Mouse (Mus musculus) hindbrain, postnatal 0 days (tissue): Measurements from ENCODE around the gene Pwp2. TPM values are rescaled to one million over a fixed set of nuclear protein-coding genes. Genes with fewer than 3 reads are reported as not detected.

Source experiments
- ATAC-seq: fragments of 200-750 bp; cut with Nextera tagmentation; 2 replicates; pipeline ENCODE4 v1.8.0; 2017; ENCODE audit warnings: mild to moderate bottlenecking, moderate TSS enrichment, moderate library complexity
- DNase-seq: peaks from one replicate; pipeline ENCODE4 v3.0.0-alpha.2; 2015; ENCODE audit warnings: low spot score
- H3K27ac ChIP-seq: fragments of 300-500 bp; sonication (generic); 2 replicates; pipeline ENCODE4 v1.5.1; 2014; ENCODE audit warnings: mild to moderate bottlenecking
- H3K27me3 ChIP-seq: fragments of 300-500 bp; sonication (generic); 2 replicates; pipeline ENCODE4 v1.6.1; 2014; ENCODE audit warnings: low read length, mixed read lengths; ENCODE audit not compliant: insufficient read depth
- H3K36me3 ChIP-seq: fragments of 300-500 bp; sonication (generic); 2 replicates; pipeline ENCODE4 v1.6.1; 2014; ENCODE audit warnings: low read length, mixed read lengths; ENCODE audit not compliant: insufficient read depth
- H3K4me1 ChIP-seq: fragments of 300-500 bp; sonication (generic); 2 replicates; pipeline ENCODE4 v1.6.1; 2014; ENCODE audit warnings: antibody characterized with exemption, low read length, mixed read lengths; ENCODE audit not compliant: insufficient read depth
- H3K4me2 ChIP-seq: fragments of 300-500 bp; sonication (generic); 2 replicates; pipeline ENCODE4 v1.6.1; 2014; ENCODE audit warnings: low read depth, mild to moderate bottlenecking, low read length, moderate library complexity, mixed read lengths
- H3K4me3 ChIP-seq: fragments of 300-500 bp; sonication (generic); 2 replicates; pipeline ENCODE4 v1.5.1; 2014; ENCODE audit warnings: low read length
- H3K9ac ChIP-seq: fragments of 300-500 bp; sonication (generic); replicated peaks from 2 replicates; pipeline ENCODE4 v1.6.1; 2014; ENCODE audit warnings: mild to moderate bottlenecking, low read length, moderate library complexity, mixed read lengths
- H3K9me3 ChIP-seq: fragments of 300-500 bp; sonication (generic); 2 replicates; pipeline ENCODE4 v1.6.1; 2016; ENCODE audit warnings: low read length, mixed read lengths
- CTCF ChIP-seq: IDR thresholded peaks from 2 replicates; pipeline ENCODE4 v1.5.1; 2016; ENCODE audit warnings: antibody characterized with exemption, control low read depth, low read depth
- WGBS: fragments of 180-500 bp; shearing (Covaris S2); extraction: QIAGEN DNeasy Blood & Tissue Kit; methylation state at CpG from one replicate; pipeline ENCODE4 v1.1.7; 2014; 5-methylcytosine and 5-hydroxymethylcytosine counted together
- polyA plus RNA-seq: library from polyadenylated mRNA; unstranded; fragments of >200 nt; fragmentation: Nextera tagmentation; extraction: Ambion mirVana; gene quantifications from 2 replicates; pipeline ENCODE4 v1.2.1, GENCODE M21; 2015
- total RNA-seq: library from RNA; depleted of rRNA; stranded (reverse); fragments of >200 nt; gene quantifications from 2 replicates; pipeline ENCODE4 v1.2.3, GENCODE M21; 2014

Gene Pwp2
- total and polyA plus RNA-seq, 2 experiments from 2014 or later: 11.7 to 22.4 TPM

DNA sequence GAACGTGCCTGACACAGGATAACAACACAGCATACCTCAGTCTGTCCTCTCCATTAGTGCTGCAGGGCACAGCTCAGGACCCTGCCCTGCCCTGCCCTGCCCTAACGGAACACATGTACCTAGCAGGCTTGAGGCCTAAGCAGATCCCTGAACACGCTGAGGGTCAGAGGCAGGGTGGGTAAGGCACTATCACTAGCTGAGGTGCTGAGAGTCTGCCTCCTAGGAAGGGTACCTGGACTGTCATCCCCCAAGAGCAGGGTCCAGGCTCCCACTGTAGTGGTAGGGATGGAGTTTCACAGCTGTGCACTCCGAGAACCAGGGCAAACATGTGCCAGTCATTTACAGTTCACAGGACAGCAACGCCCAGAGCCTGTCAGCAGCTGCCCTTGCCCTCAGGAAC, 10.5 kb downstream of the Pwp2 start:
- H3K4me3 ChIP-seq: no peak overlapping the region
- WGBS: 89% methylated on average over 5 of the region's 5 CpGs
- H3K9ac ChIP-seq: no peak overlapping the region
- ATAC-seq (no peak), DNase-seq (no peak)
- H3K36me3 ChIP-seq: peaks cover 69% of the 10 kb centered on the region
- H3K9me3 ChIP-seq: no peaks in the 10 kb centered on the region
- 0 out of 2 replicates have a peak, but pooled peaks cover 4% of the 10 kb centered on the region for H3K4me1 ChIP-seq
- TF ChIP-seq CTCF: no peak
- no peak overlapping the region for H3K4me2 ChIP-seq
- H3K27me3 ChIP-seq: no peaks in the 10 kb centered on the region
- H3K27ac ChIP-seq: no peak overlapping the region

DNA sequence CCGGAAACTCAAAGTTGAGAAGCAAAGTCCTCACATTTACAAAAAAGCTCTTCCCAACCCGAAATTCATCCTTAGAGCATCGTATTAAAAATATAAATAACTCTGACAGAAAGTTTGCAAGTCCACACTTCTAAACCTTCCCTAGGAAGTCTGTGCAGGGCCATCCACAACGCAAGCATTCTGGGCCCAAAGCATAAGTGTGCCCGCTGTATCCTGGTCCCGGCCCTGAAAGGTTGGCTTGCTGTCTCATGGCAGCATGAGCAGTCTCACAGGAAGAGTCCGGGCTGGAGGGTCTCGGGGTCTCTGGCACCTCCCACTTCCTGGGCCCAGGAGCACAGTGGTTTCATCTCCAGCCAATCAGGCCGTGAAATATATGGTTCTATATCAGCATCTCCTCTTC, 13.4 kb downstream of the Pwp2 start:
- no peaks in the 10 kb centered on the region for H3K27me3 ChIP-seq
- H3K9me3 ChIP-seq: no peaks in the 10 kb centered on the region
- no peak overlapping the region for H3K27ac ChIP-seq
- 91% methylated on average over 9 of the region's 9 CpGs for WGBS
- H3K4me3 ChIP-seq: no peak overlapping the region
- H3K36me3 ChIP-seq: peaks cover 48% of the 10 kb centered on the region
- no peak overlapping the region for H3K9ac ChIP-seq
- DNase-seq (no peak), ATAC-seq (no peak)
- H3K4me1 ChIP-seq: peaks cover 13% of the 10 kb centered on the region
- TF ChIP-seq CTCF: no peak
- no peak overlapping the region for H3K4me2 ChIP-seq

- Histone ChIP-seq H3K9ac (no peak overlapping the region), H3K4me2 (no peak overlapping the region), H3K36me3 (peaks cover 47% of the 10 kb centered on the region), H3K27ac (no peak overlapping the region), H3K27me3 (no peaks in the 10 kb centered on the region), H3K4me1 (peaks cover 13% of the 10 kb centered on the region), H3K9me3 (no peaks in the 10 kb centered on the region), H3K4me3 (no peak overlapping the region)
- no peak for TF ChIP-seq CTCF
- DNase-seq (no peak), ATAC-seq (no peak)
- 90% methylated on average over 7 of the region's 7 CpGs for WGBS
Measured at GRCm38 (mm10) chr10:78171057-78171456, 13.9 kb downstream of the Pwp2 start.

GRCm38 (mm10) chr10:78170445-78170844, 14.5 kb downstream of the Pwp2 start:
- TF ChIP-seq CTCF: no peak
- 73% methylated on average over 2 of the region's 2 CpGs for WGBS
- Histone ChIP-seq H3K36me3 (peaks cover 47% of the 10 kb centered on the region), H3K27me3 (no peaks in the 10 kb centered on the region), H3K9me3 (no peaks in the 10 kb centered on the region), H3K4me1 (peaks cover 13% of the 10 kb centered on the region), H3K27ac (peak overlapping the region; percentile 75), H3K4me3 (no peak overlapping the region), H3K4me2 (peak overlapping the region; percentile 88; the same call in 1 of the 2 replicates), H3K9ac (peak overlapping the region; percentile 86; the same call in 1 of the 2 replicates)
- ATAC-seq (no peak), DNase-seq (no peak)

GRCm38 (mm10) chr10:78169281-78170042, 15.5 kb downstream of the Pwp2 start, which contains the start of gene D10Jhu81e:
Gene D10Jhu81e (minus strand): TSS chr10:78169782.
- peak within 1 kb of the TSS; percentile 89 for H3K4me3 ChIP-seq

DNA sequence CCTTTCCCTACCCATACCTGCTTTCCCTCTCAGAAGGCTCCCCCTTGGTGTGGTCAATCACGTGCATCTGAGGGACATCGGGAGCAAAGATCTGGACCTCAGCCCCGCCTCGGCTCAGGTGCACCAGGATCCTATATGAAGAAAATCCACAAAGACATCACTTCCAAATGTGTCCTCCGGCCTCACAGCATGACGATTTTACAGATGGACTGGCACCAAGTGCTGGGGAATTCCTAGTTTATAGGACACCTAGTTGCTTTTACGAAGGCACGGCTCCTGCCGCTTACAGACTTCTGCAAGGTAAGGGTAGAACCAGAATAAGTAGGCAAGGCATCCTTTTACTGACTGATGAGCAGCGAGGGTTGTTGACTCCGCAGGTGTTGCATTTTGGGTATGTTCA, 16.2 kb downstream of the Pwp2 start:
- Histone ChIP-seq H3K4me3 (peak overlapping the region; percentile 89), H3K4me1 (peaks cover 13% of the 10 kb centered on the region), H3K9ac (peak overlapping the region; percentile 86), H3K36me3 (peaks cover 36% of the 10 kb centered on the region), H3K27me3 (no peaks in the 10 kb centered on the region), H3K4me2 (peak overlapping the region; percentile 88), H3K9me3 (no peaks in the 10 kb centered on the region), H3K27ac (peak overlapping the region; percentile 82; the same call in 1 of the 2 replicates)
- TF ChIP-seq CTCF: no peak
- WGBS: 87% methylated on average over 11 of the region's 11 CpGs
- DNase-seq (no peak), ATAC-seq (no peak)

More at GRCm38 (mm10) chr10:78169281-78170042, 15.5 kb downstream of the Pwp2 start, which contains the start of gene D10Jhu81e:
- TF ChIP-seq CTCF: peak; percentile 36
- peak within 1 kb of the TSS; percentile 86 for H3K9ac ChIP-seq
- peak; percentile 96 for ATAC-seq
- peak within 1 kb of the TSS; percentile 82 for H3K27ac ChIP-seq
- H3K4me1 ChIP-seq: peaks cover 13% of the 10 kb centered on the region
- H3K27me3 ChIP-seq: no peaks in the 10 kb centered on the region
- H3K36me3 ChIP-seq: peaks cover 39% of the 10 kb centered on the region
- peak; percentile 99 for DNase-seq
- H3K9me3 ChIP-seq: no peaks in the 10 kb centered on the region
- WGBS: 2% methylated on average over 49 of the region's 50 CpGs
- peak within 1 kb of the TSS; percentile 88 for H3K4me2 ChIP-seq

GRCm38 (mm10) chr10:78167775-78168174, 17.2 kb downstream of the Pwp2 start:
- Histone ChIP-seq H3K9me3 (no peaks in the 10 kb centered on the region), H3K27me3 (no peaks in the 10 kb centered on the region), H3K9ac (no peak overlapping the region), H3K4me3 (no peak overlapping the region), H3K27ac (no peak overlapping the region), H3K36me3 (peaks cover 36% of the 10 kb centered on the region), H3K4me2 (no peak overlapping the region), H3K4me1 (peaks cover 13% of the 10 kb centered on the region)
- no peak for DNase-seq
- ATAC-seq: no peak
- no peak for TF ChIP-seq CTCF
